ENCODE assay signal across 8 mouse cellular contexts in genomic region chr2:144159854-144160331, GRCm38 (mm10).
DNase-seq lines count a peak whose midpoint lies in the region; ATAC-seq and TF ChIP-seq lines count a peak whose summit lies in the region.
"Had no signal": no experiment of that assay in that cellular context is flagged by ENCODE, and none has a peak within 500 bp of the region (broad histone marks: within the 10 kb centered on the region; RNA-seq: fewer than 3 reads in every experiment).

No protein-coding gene starts in this region.

- H3K27ac ChIP-seq in midbrain, embryonic 12.5 days (replicated peaks), result no peak overlapping the region
- no peak overlapping the region; the same call in 1 of the 2 replicates for H3K27ac ChIP-seq in midbrain, embryonic 10.5 days (replicated peaks)
- H3K27ac ChIP-seq in heart, postnatal 0 days (ENCODE audit: low read depth), result peak overlapping the region; percentile 57
- H3K27ac ChIP-seq in limb, embryonic 12.5 days, result peak overlapping the region; percentile 94
- H3K27ac ChIP-seq in cerebellum, adult 2 months (ENCODE audit: insufficient read depth, low read length), result no peak overlapping the region
- H3K27ac ChIP-seq: forebrain, embryonic 13.5 days had no signal

- H3K27me3 ChIP-seq in midbrain, embryonic 12.5 days, result peaks cover 37% of the 10 kb centered on the region
- H3K27me3 ChIP-seq in midbrain, embryonic 10.5 days (ENCODE audit: low read depth, poor library complexity, severe bottlenecking), result peaks cover 72% of the 10 kb centered on the region
- H3K27me3 ChIP-seq in heart, postnatal 0 days (ENCODE audit: control insufficient read depth, insufficient read depth, low read length), result no peaks in the 10 kb centered on the region
- H3K27me3 ChIP-seq in limb, embryonic 12.5 days, result peaks cover 6% of the 10 kb centered on the region; the same call in 1 of the 2 replicates
- no peaks in the 10 kb centered on the region for H3K27me3 ChIP-seq in cerebellum, adult 2 months (ENCODE audit: control insufficient read depth, insufficient read depth, low read length)

- TF ChIP-seq CTCF in heart, postnatal 0 days (IDR thresholded peaks at IDR 0.05; ENCODE audit: low read depth), result no peak
- no peak for TF ChIP-seq CTCF in cerebellum, adult 2 months (IDR thresholded peaks at IDR 0.05; ENCODE audit: borderline replicate concordance, insufficient read depth, low read depth, low read length)

- H3K36me3 ChIP-seq in midbrain, embryonic 12.5 days, result no peaks in the 10 kb centered on the region
- H3K36me3 ChIP-seq in midbrain, embryonic 10.5 days, result no peaks in the 10 kb centered on the region
- no peaks in the 10 kb centered on the region for H3K36me3 ChIP-seq in heart, postnatal 0 days (replicated peaks; ENCODE audit: control insufficient read depth, insufficient read depth, low read length)
- H3K36me3 ChIP-seq in limb, embryonic 12.5 days, result no peaks in the 10 kb centered on the region

- TF ChIP-seq EP300 in heart, postnatal 0 days (IDR thresholded peaks at IDR 0.05; ENCODE audit: low read depth), result no peak

- no peak overlapping the region for H3K9ac ChIP-seq in midbrain, embryonic 12.5 days (replicated peaks)
- H3K9ac ChIP-seq in heart, postnatal 0 days (replicated peaks; ENCODE audit: low read depth, low read length), result no peak overlapping the region
- H3K9ac ChIP-seq in limb, embryonic 12.5 days (replicated peaks), result no peak overlapping the region
- H3K9ac ChIP-seq: forebrain, embryonic 13.5 days had no signal

- TF ChIP-seq POLR2A in cerebellum, adult 2 months (IDR thresholded peaks at IDR 0.05; ENCODE audit: borderline replicate concordance, insufficient read depth, low read length), result no peak

- H3K9me3 ChIP-seq in midbrain, embryonic 12.5 days, result no peaks in the 10 kb centered on the region
- H3K9me3 ChIP-seq in midbrain, embryonic 10.5 days (replicated peaks), result no peaks in the 10 kb centered on the region
- H3K9me3 ChIP-seq in heart, postnatal 0 days (replicated peaks; ENCODE audit: control insufficient read depth, low read length), result no peaks in the 10 kb centered on the region
- H3K9me3 ChIP-seq in limb, embryonic 12.5 days, result no peaks in the 10 kb centered on the region
- H3K9me3 ChIP-seq: forebrain, embryonic 13.5 days had no signal

- H3K4me1 ChIP-seq in midbrain, embryonic 12.5 days, result peaks cover 19% of the 10 kb centered on the region; the same call in 1 of the 2 replicates
- H3K4me1 ChIP-seq in midbrain, embryonic 10.5 days, result peaks cover 38% of the 10 kb centered on the region
- peaks cover 7% of the 10 kb centered on the region; the same call in 1 of the 2 replicates for H3K4me1 ChIP-seq in heart, postnatal 0 days (ENCODE audit: control insufficient read depth, insufficient read depth)
- H3K4me1 ChIP-seq in limb, embryonic 12.5 days (replicated peaks), result peaks cover 68% of the 10 kb centered on the region
- no peaks in the 10 kb centered on the region; the same call in 1 of the 2 replicates for H3K4me1 ChIP-seq in cerebellum, adult 2 months (ENCODE audit: control insufficient read depth, insufficient read depth, low read length)

- H3K4me3 ChIP-seq in midbrain, embryonic 12.5 days, result no peak overlapping the region
- no peak overlapping the region for H3K4me3 ChIP-seq in midbrain, embryonic 10.5 days
- H3K4me3 ChIP-seq in heart, postnatal 0 days (ENCODE audit: low read depth, low read length), result no peak overlapping the region
- H3K4me3 ChIP-seq in limb, embryonic 12.5 days (replicated peaks), result no peak overlapping the region
- H3K4me3 ChIP-seq in cerebellum, adult 2 months (replicated peaks; ENCODE audit: insufficient read depth, low read depth, low read length), result no peak overlapping the region
- H3K4me3 ChIP-seq: forebrain, embryonic 13.5 days had no signal

- WGBS in midbrain, embryonic 12.5 days, result 61% methylated on average over 9 of the region's 9 CpGs
- 54% methylated on average over 9 of the region's 9 CpGs for WGBS in midbrain, embryonic 10.5 days
- 45% methylated on average over 9 of the region's 9 CpGs for WGBS in heart, postnatal 0 days
- 36% methylated on average over 9 of the region's 9 CpGs for WGBS in limb, embryonic 12.5 days
- WGBS in cerebellum, adult 2 months, result 56% methylated on average over 9 of the region's 9 CpGs

- H3K4me2 ChIP-seq in midbrain, embryonic 12.5 days (replicated peaks), result no peak overlapping the region
- H3K4me2 ChIP-seq in heart, postnatal 0 days (ENCODE audit: low read depth, low read length), result no peak overlapping the region
- H3K4me2 ChIP-seq in limb, embryonic 12.5 days, result peak overlapping the region; percentile 9
- H3K4me2 ChIP-seq: forebrain, embryonic 13.5 days had no signal

- DNase-seq in midbrain, embryonic 10.5 days (ENCODE audit: low spot score), result no peak
- no peak for DNase-seq in heart, postnatal 0 days (ENCODE audit: low spot score)
- DNase-seq in yolk sac, embryonic 10.5 days (ENCODE audit: low spot score), result peak; percentile 74
- no peak for DNase-seq in cerebellum, adult 2 months
- DNase-seq in ovary, postnatal 36 days (ENCODE audit: low spot score), result no peak

- ATAC-seq in midbrain, embryonic 12.5 days (ENCODE audit: low FRiP score, low read depth), result 0 out of 2 replicates have a peak, but pooled peaks have one; percentile 14
- ATAC-seq in heart, postnatal 0 days (ENCODE audit: insufficient read depth, low read depth), result peak; percentile 7; the same call in 1 of the 2 replicates
- ATAC-seq in limb, embryonic 12.5 days (ENCODE audit: insufficient number of reproducible peaks, insufficient read depth, low FRiP score, low TSS enrichment, low read depth), result 0 out of 2 replicates have a peak, but pooled peaks have one; percentile 11
- ATAC-seq: forebrain, embryonic 13.5 days had no signal

Comparison
In these comparisons a context has a peak if more than half of its experiments do, and no peak if none do; other contexts are left out.
1. H3K27ac ChIP-seq: peak in heart, postnatal 0 days (single experiment) and limb, embryonic 12.5 days (single experiment); none in midbrain, embryonic 12.5 days (single experiment), midbrain, embryonic 10.5 days (single experiment) and cerebellum, adult 2 months (single experiment).
2. Peak in every context shown above with its lines, with median percentiles within 50 percentile points of each other: ATAC-seq.